Mouse (Mus musculus) intestine, postnatal 0 days (tissue): ENCODE results near the gene Atp6v0e2. TPM values are rescaled to one million over a fixed set of nuclear protein-coding genes. Genes with fewer than 3 reads are reported as not detected.
A peak's percentile ranks its signal among the peaks of the same experiment; 100 is the strongest.

Experiments used
- ATAC-seq: fragments of 200-750 bp; cut with Nextera tagmentation; 2 replicates; pipeline ENCODE4 v1.8.0; 2017; ENCODE audit warnings: mild to moderate bottlenecking, moderate TSS enrichment, moderate library complexity
- H3K27ac ChIP-seq: fragments of 300-500 bp; sonication (generic); 2 replicates; pipeline ENCODE4 v1.5.1; 2014; ENCODE audit warnings: mild to moderate bottlenecking, low read depth, low read length, moderate library complexity
- H3K27me3 ChIP-seq: fragments of 300-500 bp; sonication (generic); replicated peaks from 2 replicates; pipeline ENCODE4 v1.6.1; 2014; ENCODE audit warnings: low read length, mixed read lengths; ENCODE audit not compliant: control insufficient read depth, insufficient read depth
- H3K36me3 ChIP-seq: fragments of 300-500 bp; sonication (generic); 2 replicates; pipeline ENCODE4 v1.6.1; 2014; ENCODE audit warnings: mild to moderate bottlenecking, moderate library complexity; ENCODE audit not compliant: control insufficient read depth, insufficient read depth
- H3K4me1 ChIP-seq: fragments of 300-500 bp; sonication (generic); replicated peaks from 2 replicates; pipeline ENCODE4 v1.6.1; 2014; ENCODE audit warnings: antibody characterized with exemption, low read length, mixed read lengths; ENCODE audit not compliant: control insufficient read depth, insufficient read depth
- H3K4me2 ChIP-seq: fragments of 300-500 bp; sonication (generic); replicated peaks from 2 replicates; pipeline ENCODE4 v1.6.1; 2014; ENCODE audit warnings: low read depth, mild to moderate bottlenecking, moderate library complexity
- H3K4me3 ChIP-seq: fragments of 300-500 bp; sonication (generic); 2 replicates; pipeline ENCODE4 v1.5.1; 2014; ENCODE audit warnings: low read depth, low read length
- H3K9ac ChIP-seq: fragments of 300-500 bp; sonication (generic); 2 replicates; pipeline ENCODE4 v1.6.1; 2014; ENCODE audit warnings: mild to moderate bottlenecking, low read depth, low read length
- H3K9me3 ChIP-seq: fragments of 300-500 bp; sonication (generic); 2 replicates; pipeline ENCODE4 v1.6.1; 2016; ENCODE audit warnings: mixed run types; ENCODE audit not compliant: control insufficient read depth
- CTCF ChIP-seq: sonication (generic); IDR thresholded peaks from 2 replicates; pipeline ENCODE4 v1.5.1; 2016; ENCODE audit warnings: low read depth, mild to moderate bottlenecking, control low read depth, antibody characterized with exemption, moderate library complexity
- WGBS: fragments of 180-500 bp; shearing (Covaris S2); extraction: QIAGEN DNeasy Blood & Tissue Kit; methylation state at CpG from one replicate; pipeline ENCODE4 v1.1.7; 2014; 5-methylcytosine and 5-hydroxymethylcytosine counted together
- polyA plus RNA-seq: library from polyadenylated mRNA; unstranded; fragments of >200 nt; fragmentation: Nextera tagmentation; extraction: Ambion mirVana; gene quantifications from 2 replicates; pipeline ENCODE4 v1.2.1, GENCODE M21; 2015

Gene Atp6v0e2
- polyA plus RNA-seq, 1 experiment from 2014 or later, result 23.7 TPM

- no peak for TF ChIP-seq CTCF
- ATAC-seq, result no peak
Measured at GRCm38 (mm10) chr6:48527901-48528300, 9.5 kb upstream of the Atp6v0e2 start.

DNA sequence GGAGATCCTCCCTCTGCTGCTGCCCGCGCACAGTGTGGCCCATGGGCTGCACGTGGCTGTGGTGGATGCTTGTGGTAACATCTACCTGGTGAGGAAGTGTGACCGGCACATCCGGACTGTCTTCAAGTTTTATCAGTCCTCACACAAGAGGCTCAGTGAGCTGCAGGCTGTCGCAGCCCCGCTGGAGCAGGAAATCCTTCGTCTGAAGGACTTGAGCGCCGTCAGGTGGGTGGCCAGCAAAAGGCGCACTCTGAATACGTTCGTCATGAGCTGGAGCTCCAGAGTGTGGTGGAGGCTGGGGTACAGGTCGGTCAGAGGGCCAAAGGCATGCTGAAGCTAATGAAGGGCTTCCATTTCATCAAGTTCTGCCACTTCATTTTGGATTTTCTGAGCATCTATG, 8.2 kb upstream of the Atp6v0e2 start:
- Histone ChIP-seq H3K36me3 (peaks cover 20% of the 10 kb centered on the region), H3K4me2 (no peak overlapping the region), H3K4me1 (no peaks in the 10 kb centered on the region), H3K9me3 (no peaks in the 10 kb centered on the region), H3K4me3 (no peak overlapping the region), H3K27ac (no peak overlapping the region), H3K27me3 (no peaks in the 10 kb centered on the region), H3K9ac (no peak overlapping the region)
- ATAC-seq, result no peak
- 76% methylated on average over 14 of the region's 14 CpGs for WGBS
- TF ChIP-seq CTCF, result peak; percentile 54

More at GRCm38 (mm10) chr6:48527901-48528300, 9.5 kb upstream of the Atp6v0e2 start:
- Histone ChIP-seq H3K27me3 (no peaks in the 10 kb centered on the region), H3K9ac (no peak overlapping the region), H3K36me3 (peaks cover 14% of the 10 kb centered on the region), H3K27ac (no peak overlapping the region), H3K4me1 (no peaks in the 10 kb centered on the region), H3K4me2 (no peak overlapping the region), H3K9me3 (no peaks in the 10 kb centered on the region), H3K4me3 (no peak overlapping the region)
- WGBS, result 77% methylated on average over 9 of the region's 9 CpGs

DNA sequence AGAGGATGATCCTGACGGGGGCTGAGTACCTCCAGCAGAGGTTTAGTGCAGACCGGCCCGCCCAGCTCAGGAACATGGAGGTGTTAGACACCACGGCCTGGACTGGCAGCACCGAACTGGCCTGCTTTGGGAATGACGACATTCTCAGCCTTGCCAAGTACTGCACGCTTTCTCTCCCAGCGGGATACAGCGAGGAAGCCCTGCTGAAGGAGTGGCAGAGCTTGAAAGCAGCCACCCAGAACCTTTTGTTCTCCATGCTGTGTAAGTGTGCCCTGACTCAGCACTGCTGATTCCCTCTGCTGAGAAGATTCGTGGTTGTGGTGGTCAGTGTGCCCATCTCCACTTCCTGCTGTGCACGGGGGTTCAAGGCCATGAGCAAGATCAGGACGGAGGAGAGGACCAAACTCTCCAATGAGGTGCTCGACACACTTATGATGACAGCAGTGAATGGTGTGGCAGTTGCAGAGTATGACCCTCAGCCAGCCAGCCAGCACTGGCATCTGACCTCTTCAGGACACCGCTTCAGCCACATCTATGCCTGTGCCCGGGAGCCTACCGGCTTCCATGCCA, 7.5 kb upstream of the Atp6v0e2 start:
- no peak overlapping the region for H3K9ac ChIP-seq
- peaks cover 20% of the 10 kb centered on the region for H3K36me3 ChIP-seq
- H3K27me3 ChIP-seq, result no peaks in the 10 kb centered on the region
- no peaks in the 10 kb centered on the region for H3K9me3 ChIP-seq
- H3K4me3 ChIP-seq, result no peak overlapping the region
- H3K27ac ChIP-seq, result no peak overlapping the region
- 90% methylated on average over 16 of the region's 16 CpGs for WGBS
- no peaks in the 10 kb centered on the region for H3K4me1 ChIP-seq
- no peak for ATAC-seq
- H3K4me2 ChIP-seq, result no peak overlapping the region
- TF ChIP-seq CTCF, result no peak

DNA sequence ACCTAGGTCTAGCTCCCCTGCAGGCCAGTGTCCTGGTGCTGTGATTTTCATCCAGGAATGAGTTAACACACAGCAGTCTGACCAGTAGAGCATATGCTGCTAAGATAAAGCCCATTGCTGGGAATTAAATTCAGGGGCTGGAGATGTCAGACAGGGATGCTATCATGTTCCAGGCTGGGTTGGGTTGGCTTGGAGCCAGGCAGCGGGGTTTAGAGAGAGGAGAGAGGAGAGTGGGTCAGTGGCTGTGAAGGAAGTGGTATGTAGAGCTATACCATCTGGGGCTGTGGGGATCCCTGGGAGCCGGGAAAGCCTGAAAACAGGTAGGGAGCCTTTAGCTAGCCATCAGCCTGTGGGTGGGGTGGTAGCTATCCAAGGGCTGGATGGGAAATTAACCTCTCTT, 6.6 kb upstream of the Atp6v0e2 start:
- H3K9ac ChIP-seq, result no peak overlapping the region
- no peak overlapping the region for H3K4me3 ChIP-seq
- no peak overlapping the region for H3K4me2 ChIP-seq
- H3K27ac ChIP-seq, result no peak overlapping the region
- H3K4me1 ChIP-seq, result no peaks in the 10 kb centered on the region
- peaks cover 20% of the 10 kb centered on the region for H3K36me3 ChIP-seq
- no peak for TF ChIP-seq CTCF
- H3K27me3 ChIP-seq, result no peaks in the 10 kb centered on the region
- WGBS, result 68% methylated on average over 2 of the region's 2 CpGs
- H3K9me3 ChIP-seq, result no peaks in the 10 kb centered on the region
- ATAC-seq, result no peak

DNA sequence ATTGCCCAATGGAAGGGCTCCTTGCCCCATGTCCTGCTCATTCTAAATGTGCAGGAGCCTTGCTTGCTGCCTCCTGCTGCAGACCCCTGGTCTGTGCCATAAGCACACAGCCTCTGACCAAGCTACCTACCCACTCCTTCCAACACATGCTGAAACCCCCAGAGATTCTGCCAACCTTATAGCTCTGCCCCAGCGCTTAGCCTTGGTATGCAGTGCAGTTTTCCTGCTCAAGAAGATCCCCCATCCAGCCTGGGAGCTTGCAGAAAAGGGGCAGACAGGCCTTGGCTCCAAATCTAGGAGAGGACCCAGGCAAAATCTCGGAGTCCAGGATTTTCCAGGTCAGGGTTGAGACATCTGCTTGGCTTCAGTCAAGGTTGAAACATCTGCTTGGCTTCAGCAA, 3.9 kb upstream of the Atp6v0e2 start:
- Histone ChIP-seq H3K4me3 (no peak overlapping the region), H3K27ac (no peak overlapping the region)
- TF ChIP-seq CTCF, result no peak

DNA sequence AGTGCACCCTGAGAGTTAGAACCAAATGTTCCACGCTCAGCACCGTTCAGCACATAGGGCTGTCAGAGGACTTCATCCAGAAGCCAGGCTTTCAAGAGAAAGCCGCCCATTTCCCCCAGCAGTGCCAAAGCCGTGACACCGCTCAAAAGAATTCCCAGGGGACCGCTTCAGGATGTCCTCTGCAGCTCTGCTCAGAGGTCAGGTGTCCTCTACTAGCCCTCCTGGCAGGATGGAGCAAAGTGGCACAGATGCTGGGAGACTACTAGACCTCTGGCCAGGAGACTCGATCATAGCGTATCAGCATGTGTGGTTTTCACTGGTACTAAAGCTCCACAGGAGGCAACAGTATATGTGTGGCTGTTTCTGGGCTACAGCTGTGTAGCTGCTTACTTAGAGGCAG, 2.5 kb upstream of the Atp6v0e2 start:
- no peaks in the 10 kb centered on the region for H3K9me3 ChIP-seq
- H3K27me3 ChIP-seq, result no peaks in the 10 kb centered on the region
- no peak overlapping the region for H3K4me3 ChIP-seq
- 0 out of 2 replicates have a peak, but pooled peaks cover 2% of the 10 kb centered on the region for H3K4me1 ChIP-seq
- TF ChIP-seq CTCF, result no peak
- no peak overlapping the region for H3K27ac ChIP-seq
- H3K36me3 ChIP-seq, result peaks cover 7% of the 10 kb centered on the region; the same call in 1 of the 2 replicates
- H3K4me2 ChIP-seq, result no peak overlapping the region
- no peak for ATAC-seq
- H3K9ac ChIP-seq, result no peak overlapping the region
- 81% methylated on average over 8 of the region's 8 CpGs for WGBS

More for the DNA sequence above, 3.9 kb upstream of the Atp6v0e2 start:
- 76% methylated on average over 2 of the region's 2 CpGs for WGBS
- no peak overlapping the region for H3K9ac ChIP-seq
- peaks cover 13% of the 10 kb centered on the region for H3K36me3 ChIP-seq
- no peak overlapping the region for H3K4me2 ChIP-seq
- 0 out of 2 replicates have a peak, but pooled peaks cover 2% of the 10 kb centered on the region for H3K4me1 ChIP-seq
- H3K9me3 ChIP-seq, result no peaks in the 10 kb centered on the region
- no peak for ATAC-seq
- H3K27me3 ChIP-seq, result no peaks in the 10 kb centered on the region
